Mouse (Mus musculus) granulocyte monocyte progenitor cell, adult 5-6 weeks (primary cell): ENCODE measurements around the gene Polr3k. TPM values are rescaled to one million over a fixed set of nuclear protein-coding genes. Genes with fewer than 3 reads are reported as not detected.

Source experiments
- ATAC-seq: replicated peaks from 2 replicates; pipeline ENCODE4 v1.8.0; 2016; ENCODE audit warnings: mild to moderate bottlenecking, moderate TSS enrichment, inconsistent platforms; ENCODE audit not compliant: poor library complexity, severe bottlenecking
- total RNA-seq, 2 experiments: library from RNA; stranded (forward) in 1 of 2; stranded (reverse) in 1 of 2; fragments of 200-712, 200-1000 nt in 1 of 2; fragments of >200 nt in 1 of 2; fragmentation: Nextera tagmentation in 1 of 2; gene quantifications; 2 replicates each; pipeline ENCODE4 v1.2.3; 2014 to 2017

The Polr3k gene
- total RNA-seq (2014; fragmentation: Nextera tagmentation) (27.7 and 31.2 TPM in 2 replicates), total RNA-seq (2017) (21.8 and 31.1 TPM in 2 replicates)

DNA sequence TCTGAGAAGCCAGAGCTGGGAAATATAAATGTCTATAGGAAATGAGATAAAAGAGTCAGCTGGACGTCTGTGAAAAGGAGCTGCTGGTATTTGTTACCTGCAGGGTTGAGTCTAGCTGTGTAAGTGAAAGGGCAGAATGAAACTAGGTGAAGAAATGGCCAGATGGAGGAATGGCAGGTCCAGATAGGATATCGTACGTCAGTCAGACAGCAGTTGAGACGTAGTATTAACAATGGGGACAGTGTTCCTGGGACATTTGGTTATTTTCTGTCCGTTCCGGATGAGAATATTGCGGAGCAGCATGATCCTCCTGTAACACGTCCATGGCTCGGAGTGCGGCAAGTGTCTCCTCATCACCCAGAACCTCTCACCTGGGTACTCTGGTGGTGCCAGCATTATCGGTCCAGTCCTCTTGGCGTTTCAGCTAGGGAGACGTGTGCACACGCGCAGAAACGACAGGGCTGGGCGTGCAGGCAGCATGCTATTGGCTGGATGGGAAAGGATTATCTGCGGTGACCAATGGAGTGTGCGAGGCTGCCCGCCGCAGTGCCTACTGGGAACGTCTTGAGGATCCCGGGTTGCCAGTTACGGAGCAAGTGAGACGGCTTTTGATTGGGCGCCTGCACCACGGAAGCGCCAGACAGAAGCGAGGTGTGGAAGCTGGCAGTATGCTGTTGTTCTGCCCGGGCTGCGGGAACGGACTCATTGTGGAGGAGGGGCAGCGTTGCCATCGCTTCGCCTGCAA, at the start of gene Polr3k:
TSS of gene Polr3k (plus strand) at position 547 of the 745 bp plus-strand sequence.
- ATAC-seq: peak; percentile 98

GRCm38 (mm10) chr2:181829032-181829650, 35.0 kb upstream of the Polr3k start:
- no peak for ATAC-seq

DNA sequence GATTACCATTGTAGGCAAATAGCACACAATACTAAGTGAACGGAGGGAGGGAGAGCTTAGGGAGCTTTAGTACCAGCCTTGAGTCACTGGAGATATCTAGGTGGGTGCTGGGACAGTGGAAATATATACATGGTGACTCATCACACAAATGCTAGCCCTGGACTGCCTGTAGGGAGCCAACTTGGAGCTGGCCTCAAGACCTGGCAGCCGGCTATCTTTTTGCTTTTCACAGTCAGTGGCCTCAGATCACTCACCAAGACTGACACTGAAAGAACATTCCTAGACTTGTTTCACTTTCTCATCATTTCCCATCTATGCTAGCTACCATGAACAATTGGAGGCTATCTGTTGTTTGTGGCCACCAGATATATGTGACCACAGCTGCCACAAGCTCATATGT, 31.4 kb upstream of the Polr3k start:
- ATAC-seq: no peak

DNA sequence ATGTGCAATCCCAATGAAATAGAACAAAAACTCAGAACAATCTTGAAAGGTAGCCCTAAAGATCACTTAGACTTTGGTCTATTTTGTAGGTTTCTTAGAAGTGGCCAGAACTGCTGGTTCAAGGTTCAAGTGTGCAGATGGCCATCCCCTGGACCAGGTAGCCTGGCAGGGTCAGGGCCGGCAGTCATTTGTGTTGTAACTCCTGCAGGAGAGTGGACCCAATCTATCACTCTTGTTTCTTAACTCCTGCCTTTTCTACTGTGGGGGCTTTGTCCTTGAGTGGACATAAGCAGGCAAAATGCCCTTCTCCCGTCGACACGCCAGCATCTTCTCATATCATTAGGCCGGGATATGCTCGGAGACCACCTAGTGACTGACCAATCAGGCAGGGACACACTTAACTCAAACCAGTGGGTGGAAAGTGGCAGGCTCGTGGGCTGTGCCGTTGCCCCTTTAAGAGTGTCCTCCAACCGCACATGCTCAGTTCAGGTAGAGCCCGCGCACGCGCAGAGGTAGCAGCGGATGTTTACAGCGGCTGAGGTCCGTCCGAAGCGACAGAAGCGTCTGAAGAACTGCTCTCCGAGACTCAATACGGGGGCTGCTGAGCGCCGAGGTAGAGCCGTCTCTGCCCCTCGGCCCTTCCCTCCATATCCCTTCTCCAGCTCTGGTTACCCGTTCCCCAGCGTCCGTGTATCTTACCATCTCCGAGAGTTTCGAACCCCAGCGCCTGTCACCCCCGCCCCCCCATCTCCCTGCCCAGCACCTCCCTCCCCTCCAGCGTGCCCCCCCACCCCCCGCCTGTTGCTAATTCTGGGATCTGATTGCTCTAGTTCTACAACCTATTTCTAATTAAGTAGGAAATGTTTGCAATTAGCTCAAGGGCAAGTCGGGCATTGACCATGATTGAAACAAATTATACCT, 26.5 kb upstream of the Polr3k start, which contains the start of gene Pcmtd2:
TSS of gene Pcmtd2 (plus strand) at position 483 of the 921 bp plus-strand sequence.
- ATAC-seq: peak; percentile 98

- no peak for ATAC-seq
Observed at GRCm38 (mm10) chr2:181838293-181838680, 25.9 kb upstream of the Polr3k start.

- ATAC-seq: no peak
Observed at GRCm38 (mm10) chr2:181845709-181846394, 18.3 kb upstream of the Polr3k start.

DNA sequence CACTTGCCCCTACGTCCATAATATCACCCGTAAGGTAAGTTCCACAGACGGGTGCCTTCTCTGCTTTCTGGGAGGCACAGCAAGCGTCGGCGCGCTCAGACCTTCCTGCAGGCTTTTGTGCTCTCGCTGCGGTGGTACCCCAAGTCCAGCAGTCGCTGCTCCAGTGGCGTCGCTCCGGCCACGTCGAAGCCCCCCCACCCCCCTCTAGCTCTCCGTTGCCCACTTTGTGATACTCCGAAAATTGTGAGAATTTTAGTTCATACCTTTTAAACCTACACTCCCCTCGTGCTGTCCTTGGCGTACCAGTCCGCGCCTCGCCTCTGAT, 361 bp downstream of the Polr3k start:
- ATAC-seq: no peak

- ATAC-seq: peak; percentile 34; the same call in 1 of the 2 replicates
Observed at GRCm38 (mm10) chr2:181866931-181867330, 2.8 kb downstream of the Polr3k start.

DNA sequence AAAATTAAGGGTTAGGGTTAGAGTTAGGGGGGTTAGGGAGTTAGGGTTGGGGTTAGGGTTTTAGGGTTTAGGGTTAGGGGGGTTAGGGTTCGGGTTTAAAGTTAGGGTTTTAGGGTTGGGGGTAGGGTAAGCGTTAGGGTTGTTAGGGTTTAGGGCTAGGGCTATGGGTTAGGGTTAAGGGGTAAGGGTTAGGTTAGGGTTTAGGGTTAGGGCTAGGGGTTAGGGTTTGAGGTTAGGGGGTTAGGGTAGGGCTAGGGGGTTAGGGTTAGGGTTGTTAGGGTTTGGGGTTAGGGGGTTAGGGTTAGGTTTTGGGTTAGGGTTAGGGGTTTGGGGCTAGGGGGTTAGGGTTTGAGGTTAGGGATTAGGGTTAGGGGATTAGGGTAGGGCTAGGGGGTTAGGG, 6.9 kb downstream of the Polr3k start:
- no peak for ATAC-seq

- no peak for ATAC-seq
Observed at GRCm38 (mm10) chr2:181878903-181879302, 14.8 kb downstream of the Polr3k start.

- ATAC-seq: no peak
Observed at GRCm38 (mm10) chr2:181883022-181883749, 19.0 kb downstream of the Polr3k start.

- ATAC-seq: no peak
Observed at GRCm38 (mm10) chr2:181917861-181918260, 53.7 kb downstream of the Polr3k start.

DNA sequence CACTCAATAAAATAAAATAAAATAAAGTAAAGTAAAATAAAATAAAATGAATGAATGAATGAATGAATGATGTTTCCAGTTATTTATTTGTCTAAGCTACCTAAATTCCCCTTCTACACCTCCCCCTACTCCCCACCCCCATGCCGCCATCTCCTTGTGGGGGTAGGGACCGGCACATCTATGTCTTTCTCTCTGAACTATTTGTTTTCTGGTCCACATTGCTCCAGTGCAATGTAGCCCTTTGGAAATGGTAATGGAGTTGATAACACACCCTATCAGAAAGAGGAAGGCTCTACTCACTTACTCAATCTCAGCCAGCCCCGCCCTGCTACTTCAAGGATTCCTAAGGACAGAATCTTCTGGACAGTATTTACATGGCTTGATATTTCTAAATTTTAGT, 54.4 kb downstream of the Polr3k start:
- peak; percentile 95 for ATAC-seq

Other genes with a start within 250 kb of the Polr3k start
- not detected in 2 replicates for gene Gm29797, start 207.3 kb upstream of the Polr3k start, total RNA-seq (2014; fragmentation: Nextera tagmentation)
- not detected in 2 replicates for gene Gm29797, start 207.3 kb upstream of the Polr3k start, total RNA-seq (2017)
- not detected in 2 replicates for gene Sox18, start 192.7 kb upstream of the Polr3k start, total RNA-seq (2014; fragmentation: Nextera tagmentation)
- not detected in 2 replicates for gene Sox18, start 192.7 kb upstream of the Polr3k start, total RNA-seq (2017)
- 25.2 and 27.0 TPM in 2 replicates for gene Tcea2, start 184.0 kb upstream of the Polr3k start, total RNA-seq (2014; fragmentation: Nextera tagmentation)
- gene Tcea2, start 184.0 kb upstream of the Polr3k start, total RNA-seq (2017): 13.6 and 14.1 TPM in 2 replicates
- gene Rgs19, start 170.4 kb upstream of the Polr3k start, total RNA-seq (2014; fragmentation: Nextera tagmentation): 246 and 266 TPM in 2 replicates
- 78.6 and 96.8 TPM in 2 replicates for gene Rgs19, start 170.4 kb upstream of the Polr3k start, total RNA-seq (2017)
- gene Lkaaear1, start 165.9 kb upstream of the Polr3k start, total RNA-seq (2014; fragmentation: Nextera tagmentation): not detected in 2 replicates
- gene Lkaaear1, start 165.9 kb upstream of the Polr3k start, total RNA-seq (2017): not detected in 2 replicates
- not detected in 2 replicates for gene Oprl1, start 149.3 kb upstream of the Polr3k start, total RNA-seq (2014; fragmentation: Nextera tagmentation)
- not detected in 2 replicates for gene Oprl1, start 149.3 kb upstream of the Polr3k start, total RNA-seq (2017)
- not detected in 2 replicates for gene Myt1, start 101.0 kb upstream of the Polr3k start, total RNA-seq (2014; fragmentation: Nextera tagmentation)
- gene Myt1, start 101.0 kb upstream of the Polr3k start, total RNA-seq (2017): not detected in 2 replicates
- 14.4 and 20.2 TPM in 2 replicates for gene Pcmtd2, start 26.5 kb upstream of the Polr3k start, total RNA-seq (2014; fragmentation: Nextera tagmentation)
- 15.9 and 18.3 TPM in 2 replicates for gene Pcmtd2, start 26.5 kb upstream of the Polr3k start, total RNA-seq (2017)
- not detected in 2 replicates for gene Gm14496, start 126.8 kb downstream of the Polr3k start, total RNA-seq (2014; fragmentation: Nextera tagmentation)
- not detected in 2 replicates for gene Gm14496, start 126.8 kb downstream of the Polr3k start, total RNA-seq (2017)